Mouse (Mus musculus) testis, adult 2 months (tissue): ENCODE results near the gene Eaf1.

Experiments used
- CTCF ChIP-seq: fragments of 200-500 bp; IDR thresholded peaks from 2 replicates; pipeline ENCODE4 v1.5.1; 2012; ENCODE audit warnings: low read depth, mild to moderate bottlenecking, inconsistent platforms, low read length, moderate library complexity; ENCODE audit not compliant: control insufficient read depth, insufficient read depth, insufficient replicate concordance
- POLR2A ChIP-seq: fragments of 200-500 bp; IDR thresholded peaks from 2 replicates; pipeline ENCODE4 v1.6.1; 2012; ENCODE audit warnings: low read depth, mild to moderate bottlenecking, inconsistent platforms, low read length, moderate library complexity; ENCODE audit not compliant: control insufficient read depth

DNA sequence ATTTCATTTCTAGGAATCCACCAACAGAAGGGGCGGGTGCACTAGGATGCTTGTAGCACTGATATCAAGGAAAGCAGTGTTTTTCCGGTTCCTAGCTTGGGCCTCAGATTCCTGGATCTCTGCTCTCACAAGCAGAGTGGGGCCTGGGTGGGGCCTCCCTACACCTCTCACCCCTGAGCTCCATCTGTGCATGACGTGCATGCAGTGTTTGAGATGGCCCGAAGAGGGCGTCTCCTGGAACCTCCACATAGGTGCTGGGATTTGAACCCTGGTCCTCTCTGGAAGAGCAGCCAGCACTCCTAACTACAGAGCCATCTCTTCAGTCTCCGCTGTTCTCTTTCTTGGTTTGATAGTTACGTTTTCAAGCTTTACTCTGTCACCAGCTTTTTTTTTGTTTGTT is 60.8 kb downstream of the Eaf1 start:
- TF ChIP-seq POLR2A (no peak), CTCF (no peak)
